Mouse (Mus musculus) cortical plate, adult 2 months (tissue): Measurements from ENCODE around the gene Il11. TPM values are rescaled to one million over a fixed set of nuclear protein-coding genes. Genes with fewer than 3 reads are reported as not detected.
A peak's percentile ranks its signal among the peaks of the same experiment; 100 is the strongest.
"Not testable (repeated sequence)": the region's sequence is repeated elsewhere in the genome, so short reads cannot be mapped to it uniquely, and the experiment has no call there.

Source experiments
- H3K27ac ChIP-seq: fragments of 200-500 bp; 2 replicates; pipeline ENCODE4 v1.5.1; 2012; ENCODE audit warnings: low read length, control low read depth, inconsistent platforms; ENCODE audit not compliant: insufficient read depth
- H3K4me1 ChIP-seq: fragments of 200-500 bp; 2 replicates; pipeline ENCODE4 v1.6.1; 2011; ENCODE audit warnings: low read length; ENCODE audit not compliant: control insufficient read depth, insufficient read depth
- H3K4me3 ChIP-seq: fragments of 200-500 bp; 2 replicates; pipeline ENCODE4 v1.5.1; 2011; ENCODE audit warnings: mild to moderate bottlenecking, low read length, control low read depth; ENCODE audit not compliant: insufficient read depth
- CTCF ChIP-seq: fragments of 200-500 bp; IDR thresholded peaks from 2 replicates; pipeline ENCODE4 v1.5.1; 2011; ENCODE audit warnings: mild to moderate bottlenecking, control low read depth, low read length; ENCODE audit not compliant: insufficient read depth; ENCODE audit errors: extremely low read depth
- POLR2A ChIP-seq: fragments of 200-500 bp; IDR thresholded peaks from 2 replicates; pipeline ENCODE4 v1.6.1; 2011; ENCODE audit warnings: mild to moderate bottlenecking, low read length, control low read depth; ENCODE audit not compliant: insufficient read depth; ENCODE audit errors: extremely low read depth
- polyA plus RNA-seq: library from polyadenylated mRNA; depleted of rRNA; stranded (reverse); fragments of >200 nt; gene quantifications from 2 replicates; pipeline ENCODE4 v1.2.3, GENCODE M21; 2012

Gene Il11
- polyA plus RNA-seq, 1 experiment = 0.35 TPM

DNA sequence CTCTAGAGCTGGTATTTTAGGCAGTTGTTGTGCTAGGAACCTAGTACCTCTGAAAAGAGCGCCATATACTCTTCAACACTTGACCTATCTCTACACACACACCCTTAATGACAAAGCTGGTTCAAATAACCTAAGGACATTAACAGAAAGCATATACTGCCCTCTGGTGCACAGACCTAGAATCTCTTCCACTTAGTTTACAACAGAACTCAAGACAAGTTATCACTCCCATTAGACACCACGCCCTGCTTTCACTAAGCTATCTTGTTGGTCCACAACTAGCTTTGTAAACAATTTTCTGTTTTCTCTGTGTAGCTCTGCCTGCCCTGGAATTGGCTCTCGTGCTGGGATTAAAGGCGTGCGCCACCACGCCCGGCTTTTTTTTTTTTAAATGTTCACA is 24.1 kb upstream of the Il11 start:
- TF ChIP-seq CTCF = 0 out of 2 replicates have a peak, but pooled peaks have one; percentile 12
- TF ChIP-seq POLR2A = no peak
- Histone ChIP-seq H3K27ac (no peak overlapping the region), H3K4me1 (no peaks in the 10 kb centered on the region), H3K4me3 (no peak overlapping the region)

DNA sequence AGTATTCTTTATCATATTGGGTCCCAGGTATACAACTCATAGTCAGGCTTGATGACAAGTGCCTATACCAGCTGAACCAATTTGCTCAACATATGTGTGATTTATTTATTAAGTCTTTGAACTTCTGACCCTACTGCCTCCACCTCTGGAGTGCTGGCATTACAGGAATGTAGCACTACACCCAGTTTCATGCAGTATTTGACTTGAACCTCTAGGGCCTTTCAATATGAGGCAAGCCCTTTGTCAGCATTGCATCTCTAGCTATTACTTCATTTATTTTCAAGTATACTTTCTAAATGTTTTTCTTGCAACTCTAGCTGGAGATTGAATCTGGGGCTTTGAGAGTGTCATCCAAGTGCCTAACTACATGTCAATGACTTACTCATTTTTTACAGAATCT is 19.6 kb upstream of the Il11 start:
- no peak overlapping the region for H3K4me3 ChIP-seq
- TF ChIP-seq POLR2A (no peak), CTCF (no peak)
- no peaks in the 10 kb centered on the region; the same call in 1 of the 2 replicates for H3K4me1 ChIP-seq
- H3K27ac ChIP-seq = no peak overlapping the region

DNA sequence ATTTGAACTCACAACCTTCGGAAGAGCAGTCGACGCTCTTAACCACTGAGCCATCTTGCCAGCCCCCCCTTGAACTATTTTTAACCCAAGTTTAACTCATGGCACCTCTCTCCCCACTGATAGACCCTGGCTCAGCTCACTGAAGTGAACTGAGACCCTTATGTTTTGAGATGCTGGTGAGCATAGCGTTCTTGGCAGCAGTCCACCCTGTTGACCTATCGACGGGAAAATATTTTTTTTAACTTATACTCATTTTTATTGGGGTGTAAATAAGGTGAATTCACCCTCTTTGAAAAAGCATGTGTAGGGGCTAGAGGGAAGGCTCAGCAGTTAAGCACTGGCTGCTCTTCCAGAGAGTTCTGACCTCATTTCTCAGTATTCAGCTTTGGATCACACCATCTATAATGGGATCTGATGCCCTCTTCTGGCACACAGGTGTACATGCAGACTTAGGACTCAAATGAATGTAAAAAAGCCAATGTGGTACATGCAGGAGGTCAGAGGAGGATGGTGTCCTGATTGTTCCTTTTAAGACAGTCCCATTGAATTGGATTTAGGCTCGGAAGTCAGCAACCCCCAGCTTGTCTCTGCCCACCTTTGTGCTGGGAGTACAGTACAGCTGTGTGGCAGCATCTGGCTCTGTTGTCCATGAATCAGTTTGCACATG is 13.2 kb upstream of the Il11 start:
- Histone ChIP-seq H3K4me1 (peaks cover 3% of the 10 kb centered on the region; the same call in 1 of the 2 replicates), H3K4me3 (no peak overlapping the region), H3K27ac (no peak overlapping the region)
- peak; percentile 32; the same call in 1 of the 2 replicates for TF ChIP-seq POLR2A
- TF ChIP-seq CTCF = peak; percentile 45; the same call in 1 of the 2 replicates

DNA sequence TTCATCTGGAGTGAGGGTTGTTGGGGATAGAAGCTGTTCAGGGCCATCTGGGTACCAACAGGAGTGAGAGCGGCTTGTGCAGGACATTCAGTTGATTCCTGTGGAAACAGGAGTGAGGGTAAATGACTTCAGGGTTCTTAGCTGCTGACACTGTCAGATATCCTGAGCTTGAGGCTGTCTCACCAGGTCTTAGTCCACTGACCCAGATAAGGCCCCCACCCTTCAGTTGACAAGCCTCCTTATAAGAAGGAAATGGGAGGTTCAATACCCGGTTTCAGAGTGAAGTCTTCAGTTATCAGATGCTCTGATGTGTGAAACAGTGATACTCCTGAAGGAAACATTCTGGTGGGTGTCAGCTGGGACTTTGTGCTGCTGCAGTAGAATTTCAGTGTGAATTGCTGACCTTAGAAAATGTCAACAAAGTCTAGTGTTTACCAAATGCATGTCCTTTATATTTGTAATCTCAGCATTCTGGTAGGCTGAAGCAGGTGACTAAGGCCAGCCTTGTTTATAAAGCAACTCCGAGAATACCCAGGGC is 12.0 kb upstream of the Il11 start:
- Histone ChIP-seq H3K4me3 (no peak overlapping the region; the same call in 1 of the 2 replicates), H3K27ac (no peak overlapping the region), H3K4me1 (peaks cover 3% of the 10 kb centered on the region; the same call in 1 of the 2 replicates)
- TF ChIP-seq CTCF = no peak
- TF ChIP-seq POLR2A = no peak

DNA sequence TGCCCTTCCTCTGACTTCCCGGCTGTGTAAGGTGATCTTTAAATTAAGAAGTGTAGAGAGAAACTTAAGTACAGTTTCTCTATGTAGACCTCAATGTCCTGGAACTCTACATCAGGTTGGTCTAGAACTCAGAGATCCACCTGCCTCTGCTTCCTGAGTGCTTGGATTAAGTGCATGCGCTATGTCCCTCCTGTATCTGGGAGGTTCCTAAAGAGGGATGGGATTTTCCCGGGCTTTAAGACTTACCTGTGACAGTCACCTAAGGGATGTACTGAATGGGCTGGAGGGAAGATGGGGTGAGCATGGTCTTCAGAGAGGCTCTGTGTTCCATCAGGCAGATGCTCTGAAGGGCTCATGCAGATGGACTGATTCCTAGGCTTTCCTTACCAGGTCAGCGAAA is 11.0 kb upstream of the Il11 start:
- H3K4me3 ChIP-seq = peak overlapping the region; percentile 71
- TF ChIP-seq CTCF = no peak
- TF ChIP-seq POLR2A = no peak
- no peak overlapping the region for H3K27ac ChIP-seq
- peaks cover 4% of the 10 kb centered on the region; the same call in 1 of the 2 replicates for H3K4me1 ChIP-seq

DNA sequence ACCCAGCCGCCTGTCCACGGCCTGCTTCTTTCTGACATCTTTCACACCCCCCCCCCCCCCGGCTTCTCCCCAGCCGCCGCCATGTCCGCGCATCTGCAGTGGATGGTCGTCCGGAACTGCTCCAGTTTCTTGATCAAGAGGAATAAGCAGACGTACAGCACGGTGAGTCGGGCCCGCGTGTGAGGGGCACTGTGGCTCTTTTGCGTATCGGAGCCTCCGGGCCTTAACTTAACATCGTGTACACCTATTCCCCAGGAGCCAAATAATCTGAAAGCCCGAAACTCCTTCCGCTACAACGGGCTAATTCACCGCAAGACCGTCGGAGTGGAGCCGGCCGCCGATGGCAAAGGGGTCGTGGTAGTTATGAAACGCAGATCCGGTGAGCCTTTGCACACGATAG is 10.6 kb upstream of the Il11 start:
- not testable (repeated sequence) for H3K4me1 ChIP-seq, H3K27ac ChIP-seq
- peak overlapping the region; percentile 71 for H3K4me3 ChIP-seq

DNA sequence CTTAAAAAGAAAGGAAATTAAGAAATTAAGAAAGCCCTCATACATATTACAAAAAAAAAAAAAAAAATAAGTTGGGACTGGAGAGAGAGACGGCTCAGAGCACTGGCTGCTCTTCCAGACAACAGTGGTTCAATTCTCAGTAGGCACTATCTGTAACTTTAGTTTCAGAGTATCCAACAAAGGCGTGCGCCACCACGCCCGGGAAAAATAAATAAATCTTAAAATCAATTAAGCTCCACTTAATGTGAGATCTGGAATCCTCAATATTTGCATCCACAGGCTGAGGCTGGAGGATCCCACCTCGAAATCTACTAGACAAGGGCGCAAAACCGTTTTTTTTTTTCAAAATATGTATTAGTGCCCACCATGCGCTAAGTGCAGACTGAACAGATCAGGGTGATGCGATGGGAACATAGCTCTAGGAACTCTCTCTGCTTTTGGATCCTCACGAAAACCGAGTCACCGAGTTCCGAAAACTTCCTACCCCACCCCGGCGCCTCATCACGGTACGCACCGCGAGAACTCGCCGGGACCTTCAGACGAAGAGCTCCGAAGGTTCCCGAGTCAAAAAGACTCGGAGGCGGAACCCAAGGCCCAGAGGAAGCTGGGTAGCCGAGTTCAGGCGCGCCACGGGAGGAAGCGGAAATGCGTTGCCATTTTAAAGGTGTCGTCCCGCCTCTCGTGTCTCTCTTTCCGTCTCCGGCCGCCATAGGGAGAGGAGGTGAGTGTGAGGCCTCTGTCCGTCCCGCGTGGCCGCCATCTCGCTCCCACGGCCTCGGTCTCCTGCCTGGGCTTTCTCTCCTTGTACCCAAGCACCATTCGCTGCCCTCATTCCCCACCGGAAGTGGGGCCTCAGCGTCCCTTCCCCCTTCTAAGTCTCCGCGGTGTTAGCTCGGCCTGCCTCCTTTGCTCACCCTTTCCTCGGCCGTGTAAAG is 9.9 kb upstream of the Il11 start, which contains the start of gene Rpl28:
TSS of gene Rpl28 (plus strand) at position 597 of the 935 bp plus-strand sequence.
- TF ChIP-seq CTCF (no peak), POLR2A (peak; percentile 98)
- H3K27ac ChIP-seq = peak within 1 kb of the TSS; percentile 67
- H3K4me3 ChIP-seq = peak within 1 kb of the TSS; percentile 71
- peaks cover 5% of the 10 kb centered on the region; the same call in 1 of the 2 replicates for H3K4me1 ChIP-seq

DNA sequence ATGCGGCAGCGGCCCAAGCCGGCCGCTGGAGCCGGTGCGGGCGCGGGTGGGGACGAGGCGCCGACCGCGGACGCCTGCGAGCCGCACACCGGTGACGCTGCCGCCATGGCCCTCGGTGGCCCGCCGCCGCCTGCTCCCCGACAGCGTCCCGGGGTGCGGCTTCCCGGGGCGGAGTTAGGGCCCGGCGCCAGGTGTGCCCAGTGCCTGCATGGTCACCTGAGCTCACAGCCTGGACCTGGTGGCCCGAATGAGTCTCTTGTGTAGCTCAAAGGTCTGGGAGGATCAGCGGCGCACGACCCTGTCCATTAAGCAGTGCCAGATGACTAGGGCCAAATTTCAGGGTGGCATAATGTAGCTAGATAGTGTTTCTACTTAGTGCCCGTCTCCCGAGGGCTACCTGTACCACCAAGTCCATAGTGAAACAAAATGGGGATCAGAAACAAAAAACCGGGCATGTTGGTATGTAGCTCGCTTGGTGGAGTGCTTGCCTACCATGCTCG is 6.8 kb upstream of the Il11 start, which contains the start of gene Tmem238:
TSS of gene Tmem238 (minus strand) at position 221 of the 500 bp plus-strand sequence.
- peaks cover 5% of the 10 kb centered on the region; the same call in 1 of the 2 replicates for H3K4me1 ChIP-seq
- no peak within 1 kb of the TSS for H3K27ac ChIP-seq
- TF ChIP-seq POLR2A (no peak), CTCF (no peak)
- H3K4me3 ChIP-seq = peak within 1 kb of the TSS; percentile 64

DNA sequence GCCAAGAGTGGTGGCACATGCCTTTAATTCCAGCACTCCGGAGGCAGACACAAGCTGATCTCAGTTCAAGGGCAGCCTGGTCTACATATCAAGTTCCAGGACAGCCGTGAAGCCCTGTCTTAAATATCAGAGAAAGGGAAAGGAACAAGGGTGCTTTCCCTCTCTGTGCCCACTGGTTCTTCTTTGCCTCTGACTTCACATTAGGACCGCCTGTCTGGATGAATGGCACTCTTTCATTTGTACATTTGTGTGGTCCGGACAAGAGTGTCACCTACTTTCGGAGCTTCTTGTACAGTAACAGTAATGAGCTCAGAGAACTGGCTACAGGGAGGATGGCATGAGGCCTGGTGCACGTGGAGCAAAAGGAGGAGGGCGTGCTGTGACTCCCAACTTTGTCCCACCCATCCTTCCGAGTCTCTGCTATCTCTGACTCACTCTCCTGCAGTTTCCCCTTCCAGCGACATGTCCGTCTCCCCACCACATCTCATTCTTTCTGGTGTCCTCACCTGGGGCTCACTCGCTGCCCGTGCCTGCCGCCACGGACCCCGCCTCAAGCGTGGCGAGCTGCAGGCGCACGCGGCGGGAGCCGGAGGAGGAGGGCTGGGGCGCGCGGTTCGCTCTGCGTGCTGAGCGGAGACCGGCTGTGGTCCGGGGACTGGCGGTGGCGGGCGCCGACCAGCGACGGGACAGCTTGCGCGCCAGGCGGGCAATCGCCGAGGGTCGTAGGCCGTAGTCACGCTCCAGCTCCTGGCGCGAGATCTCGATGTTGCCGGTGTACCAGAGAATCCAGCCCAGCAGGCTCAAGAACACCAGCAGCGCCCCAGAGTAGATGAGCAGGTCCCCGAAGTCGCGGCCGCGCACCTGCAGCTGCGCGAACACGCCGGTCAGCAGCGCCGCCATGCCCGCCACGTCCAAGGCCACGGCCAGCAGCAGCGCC is 6.1 kb upstream of the Il11 start:
- Histone ChIP-seq H3K4me1 (peaks cover 3% of the 10 kb centered on the region; the same call in 1 of the 2 replicates), H3K27ac (no peak overlapping the region), H3K4me3 (peak overlapping the region; percentile 64)
- TF ChIP-seq POLR2A (peak; percentile 36; the same call in 1 of the 2 replicates), CTCF (no peak)
